Mouse (Mus musculus): ENCODE measurements at regions not wholly inside any gene's neighbourhood (a gene's known extent, or its start where the extent isn't known, plus 50 kb on each side); places are given as distances from the start of the nearest gene placed in this dataset.

DNA sequence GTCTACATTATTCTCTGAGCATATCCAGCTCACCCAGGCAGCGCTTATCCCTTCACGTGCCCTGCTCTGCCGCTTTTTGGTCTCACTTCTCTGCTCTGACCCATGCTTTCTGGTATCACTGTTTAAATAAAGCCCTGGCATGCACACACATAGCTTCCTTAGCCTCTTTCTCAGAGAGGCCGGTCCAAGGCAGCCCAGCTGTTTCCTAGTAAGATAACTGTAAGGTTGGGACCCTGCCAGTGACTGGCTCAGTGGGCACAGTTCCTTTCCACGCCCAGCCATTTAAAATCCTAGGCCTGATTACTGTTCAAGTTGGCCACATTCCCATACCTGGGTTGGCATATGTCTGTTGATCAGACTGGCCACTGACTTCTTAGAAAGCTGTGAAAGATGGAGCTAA lies 208.2 kb upstream of the Prok2 start:
- Histone ChIP-seq H3K4me2 (replicated peaks; ENCODE audit: low read depth, low read length) (no peak overlapping the region), H3K9ac (replicated peaks; ENCODE audit: low read depth, low read length) (no peak overlapping the region), H3K36me3 (ENCODE audit: control insufficient read depth, insufficient read depth, low read length) (no peaks in the 10 kb centered on the region), H3K4me1 (ENCODE audit: control insufficient read depth, insufficient read depth, low read length) (peaks cover 11% of the 10 kb centered on the region; the same call in 1 of the 2 replicates), H3K27me3 (ENCODE audit: control insufficient read depth, insufficient read depth, low read length) (no peaks in the 10 kb centered on the region), H3K27ac (ENCODE audit: low read length) (no peak overlapping the region), H3K4me3 (ENCODE audit: low read depth, low read length) (no peak overlapping the region), H3K9me3 (ENCODE audit: control insufficient read depth, low read depth, low read length) (no peaks in the 10 kb centered on the region)
- no peak for ATAC-seq (ENCODE audit: insufficient number of reproducible peaks, insufficient read depth, low FRiP score, low read depth)
- 72% methylated on average over 5 of the region's 5 CpGs for WGBS

DNA sequence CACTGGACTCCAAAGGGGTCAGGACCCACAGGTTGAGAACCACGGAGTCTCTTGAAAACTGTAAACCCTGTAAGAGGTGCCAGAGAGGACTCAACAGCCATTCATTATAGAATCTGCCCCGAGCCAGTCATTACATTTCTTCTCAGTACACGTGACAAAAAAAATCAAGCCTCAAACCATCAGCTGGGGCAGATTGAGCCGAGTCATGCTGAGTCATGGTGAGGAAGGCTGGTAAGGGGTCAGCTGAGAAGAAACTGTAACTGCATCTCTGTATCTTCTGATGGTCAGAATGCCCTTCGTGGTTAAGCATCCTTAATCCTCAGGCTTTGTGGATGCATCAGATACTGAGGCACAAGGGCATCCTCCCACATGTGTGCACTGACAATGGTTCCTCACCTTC lies 207.2 kb upstream of the Prok2 start:
- Histone ChIP-seq H3K9me3 (ENCODE audit: control insufficient read depth, low read depth, low read length) (no peaks in the 10 kb centered on the region), H3K4me3 (ENCODE audit: low read depth, low read length) (no peak overlapping the region), H3K9ac (replicated peaks; ENCODE audit: low read depth, low read length) (no peak overlapping the region), H3K27me3 (ENCODE audit: control insufficient read depth, insufficient read depth, low read length) (no peaks in the 10 kb centered on the region), H3K27ac (ENCODE audit: low read length) (no peak overlapping the region), H3K4me2 (replicated peaks; ENCODE audit: low read depth, low read length) (no peak overlapping the region), H3K36me3 (ENCODE audit: control insufficient read depth, insufficient read depth, low read length) (no peaks in the 10 kb centered on the region), H3K4me1 (ENCODE audit: control insufficient read depth, insufficient read depth, low read length) (peaks cover 5% of the 10 kb centered on the region; the same call in 1 of the 2 replicates)
- no peak for ATAC-seq (ENCODE audit: insufficient number of reproducible peaks, insufficient read depth, low FRiP score, low read depth)
- WGBS, result 77% methylated on average over 5 of the region's 5 CpGs

DNA sequence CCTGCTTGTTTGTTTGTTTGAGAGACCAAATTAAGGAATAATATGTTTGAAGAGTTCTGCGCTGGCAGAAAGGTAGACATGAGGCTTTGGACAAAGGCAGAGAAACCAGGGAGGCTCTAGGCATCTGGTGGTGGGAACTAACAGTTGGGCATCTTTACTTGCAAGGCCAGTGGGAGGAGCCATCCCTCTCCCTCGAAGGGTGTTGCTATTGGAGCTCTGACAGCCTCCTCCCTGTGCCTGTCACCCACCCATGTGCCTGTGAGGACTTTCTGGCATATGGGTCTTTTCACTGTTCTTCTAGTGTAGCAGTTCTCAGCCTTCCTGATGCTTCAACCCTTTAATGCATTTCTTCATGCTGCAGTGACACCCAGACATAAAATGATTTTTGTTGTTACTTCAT lies 206.7 kb upstream of the Prok2 start:
- Histone ChIP-seq H3K27me3 (ENCODE audit: control insufficient read depth, insufficient read depth, low read length) (no peaks in the 10 kb centered on the region), H3K4me1 (ENCODE audit: control insufficient read depth, insufficient read depth, low read length) (peaks cover 5% of the 10 kb centered on the region; the same call in 1 of the 2 replicates), H3K4me3 (ENCODE audit: low read depth, low read length) (no peak overlapping the region), H3K36me3 (ENCODE audit: control insufficient read depth, insufficient read depth, low read length) (no peaks in the 10 kb centered on the region), H3K9me3 (ENCODE audit: control insufficient read depth, low read depth, low read length) (no peaks in the 10 kb centered on the region), H3K9ac (replicated peaks; ENCODE audit: low read depth, low read length) (no peak overlapping the region), H3K27ac (ENCODE audit: low read length) (no peak overlapping the region), H3K4me2 (replicated peaks; ENCODE audit: low read depth, low read length) (no peak overlapping the region)
- WGBS, result 54% methylated on average over 2 of the region's 2 CpGs
- no peak for ATAC-seq (ENCODE audit: insufficient number of reproducible peaks, insufficient read depth, low FRiP score, low read depth)

DNA sequence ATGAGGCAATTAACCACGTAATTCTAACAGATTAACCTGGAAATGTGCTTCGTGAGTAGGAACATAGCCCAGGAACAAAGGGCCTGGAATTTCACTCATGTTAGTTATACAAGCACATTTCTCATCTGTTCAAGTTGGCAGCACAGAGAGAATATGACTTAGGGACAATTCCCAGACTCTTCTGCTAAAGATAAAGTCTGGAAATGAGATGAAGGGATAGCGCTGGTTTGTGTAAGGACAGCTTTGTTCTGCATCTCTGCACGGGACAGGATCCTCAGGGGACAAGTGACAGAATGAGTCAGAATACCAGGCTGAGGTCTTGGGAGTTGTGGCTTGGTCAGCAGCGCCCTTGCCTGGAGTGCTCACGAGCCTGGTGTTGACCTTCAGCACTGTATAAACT lies 206.2 kb upstream of the Prok2 start:
- no peak overlapping the region for H3K9ac ChIP-seq (replicated peaks; ENCODE audit: low read depth, low read length)
- peaks cover 5% of the 10 kb centered on the region; the same call in 1 of the 2 replicates for H3K4me1 ChIP-seq (ENCODE audit: control insufficient read depth, insufficient read depth, low read length)
- H3K27ac ChIP-seq (ENCODE audit: low read length), result no peak overlapping the region
- 64% methylated on average over 6 of the region's 6 CpGs for WGBS
- ATAC-seq (ENCODE audit: insufficient number of reproducible peaks, insufficient read depth, low FRiP score, low read depth), result no peak
- H3K9me3 ChIP-seq (ENCODE audit: control insufficient read depth, low read depth, low read length), result no peaks in the 10 kb centered on the region
- H3K4me2 ChIP-seq (replicated peaks; ENCODE audit: low read depth, low read length), result no peak overlapping the region
- no peaks in the 10 kb centered on the region for H3K27me3 ChIP-seq (ENCODE audit: control insufficient read depth, insufficient read depth, low read length)
- no peak overlapping the region for H3K4me3 ChIP-seq (ENCODE audit: low read depth, low read length)
- H3K36me3 ChIP-seq (ENCODE audit: control insufficient read depth, insufficient read depth, low read length), result no peaks in the 10 kb centered on the region

DNA sequence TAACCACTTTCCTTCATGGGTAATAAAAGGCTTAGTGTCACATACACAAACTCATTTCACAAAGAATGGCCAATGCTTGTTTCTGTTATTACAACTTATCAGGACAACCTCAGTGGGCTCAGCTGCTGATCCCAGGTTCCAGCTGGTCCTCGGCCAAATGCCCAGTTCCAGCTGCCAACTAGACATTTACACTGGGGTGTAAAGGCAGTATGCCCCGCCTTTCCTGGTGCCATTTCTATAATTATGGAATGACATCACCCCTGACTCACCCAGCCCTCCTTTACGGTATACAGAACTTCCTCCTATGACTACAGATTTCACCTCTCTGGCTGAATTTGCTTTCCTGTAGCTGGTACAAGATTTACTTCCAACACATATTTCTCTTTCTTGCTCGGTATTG lies 205.4 kb upstream of the Prok2 start:
- H3K27ac ChIP-seq (ENCODE audit: low read length), result no peak overlapping the region
- WGBS, result 63% methylated on average over 4 of the region's 4 CpGs
- H3K4me1 ChIP-seq (ENCODE audit: control insufficient read depth, insufficient read depth, low read length), result peaks cover 5% of the 10 kb centered on the region; the same call in 1 of the 2 replicates
- H3K9ac ChIP-seq (replicated peaks; ENCODE audit: low read depth, low read length), result no peak overlapping the region
- H3K4me2 ChIP-seq (replicated peaks; ENCODE audit: low read depth, low read length), result no peak overlapping the region
- no peak overlapping the region for H3K4me3 ChIP-seq (ENCODE audit: low read depth, low read length)
- no peak for ATAC-seq (ENCODE audit: insufficient number of reproducible peaks, insufficient read depth, low FRiP score, low read depth)
- no peaks in the 10 kb centered on the region for H3K9me3 ChIP-seq (ENCODE audit: control insufficient read depth, low read depth, low read length)
- no peaks in the 10 kb centered on the region for H3K27me3 ChIP-seq (ENCODE audit: control insufficient read depth, insufficient read depth, low read length)
- no peaks in the 10 kb centered on the region for H3K36me3 ChIP-seq (ENCODE audit: control insufficient read depth, insufficient read depth, low read length)

DNA sequence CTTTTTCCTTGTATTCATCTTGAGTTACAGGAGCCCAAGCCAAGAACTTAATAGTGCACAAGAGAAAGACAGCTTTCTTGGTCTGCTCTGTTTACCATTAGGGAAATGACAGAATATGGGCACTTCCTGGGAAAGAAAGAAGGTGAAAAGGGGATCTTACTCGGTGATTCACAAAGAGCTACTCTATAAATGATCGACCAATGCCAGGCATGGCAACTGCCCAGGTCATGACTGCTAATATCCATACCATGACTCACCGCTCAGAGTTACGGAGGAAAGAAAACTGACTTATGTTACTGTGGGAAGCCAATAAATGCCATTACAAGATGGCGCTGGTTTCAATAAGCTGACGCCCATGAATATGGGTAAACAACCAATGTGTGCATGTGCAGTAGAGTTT lies 204.1 kb upstream of the Prok2 start:
- Histone ChIP-seq H3K4me2 (replicated peaks; ENCODE audit: low read depth, low read length) (no peak overlapping the region), H3K27ac (ENCODE audit: low read length) (no peak overlapping the region), H3K9ac (replicated peaks; ENCODE audit: low read depth, low read length) (no peak overlapping the region), H3K4me1 (ENCODE audit: control insufficient read depth, insufficient read depth, low read length) (peaks cover 5% of the 10 kb centered on the region; the same call in 1 of the 2 replicates), H3K27me3 (ENCODE audit: control insufficient read depth, insufficient read depth, low read length) (no peaks in the 10 kb centered on the region), H3K9me3 (ENCODE audit: control insufficient read depth, low read depth, low read length) (no peaks in the 10 kb centered on the region), H3K36me3 (ENCODE audit: control insufficient read depth, insufficient read depth, low read length) (no peaks in the 10 kb centered on the region), H3K4me3 (ENCODE audit: low read depth, low read length) (no peak overlapping the region)
- WGBS, result 90% methylated on average over 6 of the region's 6 CpGs
- ATAC-seq (ENCODE audit: insufficient number of reproducible peaks, insufficient read depth, low FRiP score, low read depth), result no peak

DNA sequence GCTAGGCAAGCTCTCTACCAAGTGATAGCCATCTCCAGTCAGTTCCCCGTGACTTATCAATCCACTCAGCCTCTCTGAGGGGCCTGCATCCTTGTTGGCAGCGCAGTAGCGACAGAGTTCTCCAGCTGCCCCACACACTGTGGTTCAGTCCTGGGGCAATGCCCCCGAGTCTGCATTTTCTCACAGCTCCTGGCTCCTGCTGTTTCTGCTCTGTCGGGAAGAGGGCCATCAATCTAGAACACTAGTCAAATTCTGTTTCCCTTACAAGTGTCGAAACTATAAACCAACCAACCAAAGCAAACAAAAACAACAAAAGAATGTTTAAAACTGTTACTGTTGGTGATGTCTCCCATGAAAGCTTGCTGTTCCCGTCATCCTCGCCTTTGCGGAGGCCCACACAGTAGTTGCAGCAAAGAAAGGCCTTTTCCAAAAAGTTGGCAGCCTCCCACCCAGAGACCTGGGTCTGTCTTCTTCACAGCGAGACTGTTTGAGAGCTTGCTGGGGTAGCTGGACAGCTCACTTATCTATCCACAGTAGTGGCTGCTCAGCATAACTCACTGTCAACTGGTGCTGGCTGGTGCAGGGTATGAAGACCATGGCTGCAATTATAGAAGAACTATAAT lies 201.9 kb upstream of the Prok2 start:
- Histone ChIP-seq H3K4me2 (replicated peaks; ENCODE audit: low read depth, low read length) (no peak overlapping the region), H3K27me3 (ENCODE audit: control insufficient read depth, insufficient read depth, low read length) (no peaks in the 10 kb centered on the region), H3K4me1 (ENCODE audit: control insufficient read depth, insufficient read depth, low read length) (no peaks in the 10 kb centered on the region; the same call in 1 of the 2 replicates), H3K36me3 (ENCODE audit: control insufficient read depth, insufficient read depth, low read length) (no peaks in the 10 kb centered on the region), H3K9me3 (ENCODE audit: control insufficient read depth, low read depth, low read length) (no peaks in the 10 kb centered on the region), H3K4me3 (ENCODE audit: low read depth, low read length) (no peak overlapping the region), H3K27ac (ENCODE audit: low read length) (no peak overlapping the region), H3K9ac (replicated peaks; ENCODE audit: low read depth, low read length) (no peak overlapping the region)
- ATAC-seq (ENCODE audit: insufficient number of reproducible peaks, insufficient read depth, low FRiP score, low read depth), result no peak
- 30% methylated on average over 10 of the region's 10 CpGs for WGBS

DNA sequence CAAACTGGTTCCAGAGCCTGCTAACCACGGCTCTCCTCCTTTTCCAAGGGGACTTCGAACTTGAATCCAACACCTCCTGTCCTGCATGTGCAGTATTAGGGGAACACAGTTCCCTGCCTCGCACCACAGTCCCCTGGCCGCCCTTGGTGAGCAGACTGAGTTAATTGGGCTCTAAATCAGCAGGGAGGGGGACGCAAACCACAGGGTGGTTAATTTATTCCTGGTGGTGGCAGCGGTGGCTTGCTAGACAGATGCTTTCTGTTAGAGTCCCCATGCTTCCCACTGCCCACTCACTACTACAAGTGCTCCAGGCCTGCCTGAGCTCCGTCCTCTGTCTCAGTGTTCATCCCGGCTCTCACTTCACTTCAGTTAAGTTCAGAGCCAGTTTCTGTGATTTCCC lies 198.0 kb upstream of the Prok2 start:
- H3K4me3 ChIP-seq (ENCODE audit: low read depth, low read length), result no peak overlapping the region
- no peak for ATAC-seq (ENCODE audit: insufficient number of reproducible peaks, insufficient read depth, low FRiP score, low read depth)
- H3K27ac ChIP-seq (ENCODE audit: low read length), result no peak overlapping the region
- no peaks in the 10 kb centered on the region; the same call in 1 of the 2 replicates for H3K4me1 ChIP-seq (ENCODE audit: control insufficient read depth, insufficient read depth, low read length)
- no peaks in the 10 kb centered on the region for H3K27me3 ChIP-seq (ENCODE audit: control insufficient read depth, insufficient read depth, low read length)
- no peaks in the 10 kb centered on the region for H3K9me3 ChIP-seq (ENCODE audit: control insufficient read depth, low read depth, low read length)
- WGBS, result 74% methylated on average over 8 of the region's 8 CpGs
- H3K9ac ChIP-seq (replicated peaks; ENCODE audit: low read depth, low read length), result no peak overlapping the region
- H3K36me3 ChIP-seq (ENCODE audit: control insufficient read depth, insufficient read depth, low read length), result no peaks in the 10 kb centered on the region
- H3K4me2 ChIP-seq (replicated peaks; ENCODE audit: low read depth, low read length), result no peak overlapping the region

DNA sequence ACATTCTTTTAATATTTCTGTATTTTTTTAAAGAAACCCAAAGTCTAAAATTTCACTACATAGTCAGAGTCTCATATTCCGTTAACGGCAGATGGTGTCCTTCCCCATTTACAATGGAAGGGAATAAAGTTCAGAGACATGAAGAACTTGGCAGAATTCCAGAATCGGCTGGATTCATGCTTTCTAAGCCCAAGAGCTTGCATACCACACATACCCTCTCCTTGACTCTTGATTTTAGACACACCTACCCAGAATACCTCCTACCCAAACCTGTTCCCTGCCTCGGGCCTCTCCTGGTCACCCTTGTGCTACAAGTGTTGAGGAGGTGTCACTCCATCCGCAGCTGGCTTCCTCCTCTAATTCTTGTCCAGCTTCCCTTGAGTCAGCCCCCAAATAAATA lies 195.8 kb upstream of the Prok2 start:
- H3K27me3 ChIP-seq (ENCODE audit: control insufficient read depth, insufficient read depth, low read length), result no peaks in the 10 kb centered on the region

More for the DNA sequence above, 195.8 kb upstream of the Prok2 start:
- no peak overlapping the region for H3K27ac ChIP-seq (ENCODE audit: low read length)
- no peak overlapping the region for H3K4me3 ChIP-seq (ENCODE audit: low read depth, low read length)
- no peaks in the 10 kb centered on the region for H3K36me3 ChIP-seq (ENCODE audit: control insufficient read depth, insufficient read depth, low read length)
- H3K4me2 ChIP-seq (replicated peaks; ENCODE audit: low read depth, low read length), result no peak overlapping the region
- ATAC-seq (ENCODE audit: insufficient number of reproducible peaks, insufficient read depth, low FRiP score, low read depth), result no peak; the same call in 1 of the 2 replicates
- H3K4me1 ChIP-seq (ENCODE audit: control insufficient read depth, insufficient read depth, low read length), result no peaks in the 10 kb centered on the region
- 45% methylated on average over 5 of the region's 5 CpGs for WGBS
- H3K9ac ChIP-seq (replicated peaks; ENCODE audit: low read depth, low read length), result no peak overlapping the region
- no peaks in the 10 kb centered on the region for H3K9me3 ChIP-seq (ENCODE audit: control insufficient read depth, low read depth, low read length)
